Mouse (Mus musculus) intestine, embryonic 14.5 days (tissue): ENCODE results near the gene Ccdc121. TPM values are rescaled to one million over a fixed set of nuclear protein-coding genes. Genes with fewer than 3 reads are reported as not detected.

Source experiments
- ATAC-seq: fragments of 200-750 bp; cut with Nextera tagmentation; replicated peaks from 2 replicates; pipeline ENCODE4 v1.8.0; 2017; ENCODE audit warnings: low read depth, moderate number of reproducible peaks, moderate TSS enrichment, moderate library complexity; ENCODE audit not compliant: low FRiP score, low TSS enrichment
- DNase-seq: peaks from one replicate; pipeline ENCODE4 v3.0.0-alpha.2; 2018; ENCODE audit warnings: low spot score
- H3K27ac ChIP-seq: fragments of 300-500 bp; sonication (generic); 2 replicates; pipeline ENCODE4 v1.5.1; 2014; ENCODE audit warnings: low read depth, mild to moderate bottlenecking, control low read depth
- H3K27me3 ChIP-seq: fragments of 300-500 bp; sonication (generic); replicated peaks from 2 replicates; pipeline ENCODE4 v1.6.1; 2014; ENCODE audit warnings: low read length, control low read depth; ENCODE audit not compliant: control insufficient read depth, insufficient read depth
- H3K36me3 ChIP-seq: fragments of 300-500 bp; sonication (generic); 2 replicates; pipeline ENCODE4 v1.6.1; 2014; ENCODE audit warnings: low read length, control low read depth; ENCODE audit not compliant: control insufficient read depth, insufficient read depth
- H3K4me1 ChIP-seq: fragments of 300-500 bp; sonication (generic); replicated peaks from 2 replicates; pipeline ENCODE4 v1.6.1; 2014; ENCODE audit warnings: low read length, control low read depth, mixed read lengths; ENCODE audit not compliant: control insufficient read depth, insufficient read depth
- H3K4me2 ChIP-seq: fragments of 300-500 bp; sonication (generic); 2 replicates; pipeline ENCODE4 v1.6.1; 2014; ENCODE audit warnings: low read length
- H3K4me3 ChIP-seq: fragments of 300-500 bp; sonication (generic); 2 replicates; pipeline ENCODE4 v1.5.1; 2014; ENCODE audit warnings: low read depth, low read length, control low read depth, mixed read lengths
- H3K9ac ChIP-seq: fragments of 300-500 bp; sonication (generic); 2 replicates; pipeline ENCODE4 v1.6.1; 2014; ENCODE audit warnings: mild to moderate bottlenecking, low read length
- H3K9me3 ChIP-seq: fragments of 300-500 bp; sonication (generic); 2 replicates; pipeline ENCODE4 v1.6.1; 2016; ENCODE audit warnings: low read length, control low read depth; ENCODE audit not compliant: control insufficient read depth
- WGBS: fragments of 180-500 bp; shearing (Covaris S2); extraction: QIAGEN DNeasy Blood & Tissue Kit; methylation state at CpG from one replicate; pipeline ENCODE4 v1.1.7; 2014; 5-methylcytosine and 5-hydroxymethylcytosine counted together
- polyA plus RNA-seq: library from polyadenylated mRNA; unstranded; fragments of >200 nt; fragmentation: Nextera tagmentation; extraction: Ambion mirVana; gene quantifications from 2 replicates; pipeline ENCODE4 v1.2.1, GENCODE M21; 2014

The Ccdc121 gene
- polyA plus RNA-seq, 1 experiment from 2014 or later: not detected

GRCm38 (mm10) chr1:181543711-181544383 lies 32.6 kb upstream of the Ccdc121 start:
- peaks cover 12% of the 10 kb centered on the region for H3K4me1 ChIP-seq
- no peak overlapping the region for H3K27ac ChIP-seq
- WGBS: 70% methylated on average over 5 of the region's 5 CpGs
- ATAC-seq (no peak), DNase-seq (no peak)
- H3K9me3 ChIP-seq: no peaks in the 10 kb centered on the region
- H3K4me3 ChIP-seq: no peak overlapping the region
- no peak overlapping the region for H3K9ac ChIP-seq
- H3K27me3 ChIP-seq: no peaks in the 10 kb centered on the region
- no peak overlapping the region for H3K4me2 ChIP-seq
- no peaks in the 10 kb centered on the region for H3K36me3 ChIP-seq

- H3K27me3 ChIP-seq: no peaks in the 10 kb centered on the region
- H3K4me1 ChIP-seq: peaks cover 23% of the 10 kb centered on the region
- H3K4me3 ChIP-seq: no peak overlapping the region
- H3K4me2 ChIP-seq: no peak overlapping the region
- H3K9ac ChIP-seq: no peak overlapping the region
- no peaks in the 10 kb centered on the region for H3K36me3 ChIP-seq
- H3K27ac ChIP-seq: no peak overlapping the region
- WGBS: 59% methylated on average over 22 of the region's 22 CpGs
- H3K9me3 ChIP-seq: no peaks in the 10 kb centered on the region
- DNase-seq (no peak), ATAC-seq (no peak; the same call in 1 of the 2 replicates)
Observed at GRCm38 (mm10) chr1:181539846-181540769, 28.9 kb upstream of the Ccdc121 start.

- no peak for DNase-seq
- H3K4me1 ChIP-seq: peaks cover 32% of the 10 kb centered on the region
- no peaks in the 10 kb centered on the region for H3K36me3 ChIP-seq
- ATAC-seq: no peak
- H3K4me3 ChIP-seq: no peak overlapping the region
- no peak overlapping the region for H3K4me2 ChIP-seq
- no peaks in the 10 kb centered on the region for H3K9me3 ChIP-seq
- WGBS: 90% methylated on average over 9 of the region's 9 CpGs
- no peak overlapping the region for H3K27ac ChIP-seq
- no peak overlapping the region for H3K9ac ChIP-seq
- H3K27me3 ChIP-seq: no peaks in the 10 kb centered on the region
Observed at GRCm38 (mm10) chr1:181537627-181538525, 26.6 kb upstream of the Ccdc121 start.

GRCm38 (mm10) chr1:181535165-181535873 lies 24.1 kb upstream of the Ccdc121 start:
- Histone ChIP-seq H3K4me1 (peaks cover 26% of the 10 kb centered on the region), H3K4me2 (peak overlapping the region; percentile 4; the same call in 1 of the 2 replicates), H3K27ac (peak overlapping the region; percentile 72)

GRCm38 (mm10) chr1:181529368-181529767 lies 18.1 kb upstream of the Ccdc121 start:
- ATAC-seq (no peak), DNase-seq (no peak)
- Histone ChIP-seq H3K4me3 (no peak overlapping the region), H3K36me3 (no peaks in the 10 kb centered on the region), H3K27ac (no peak overlapping the region), H3K4me1 (0 out of 2 replicates have a peak, but pooled peaks cover 1% of the 10 kb centered on the region), H3K9ac (no peak overlapping the region), H3K27me3 (no peaks in the 10 kb centered on the region), H3K9me3 (no peaks in the 10 kb centered on the region), H3K4me2 (no peak overlapping the region)
- WGBS: 73% methylated on average over 4 of the region's 4 CpGs

More at GRCm38 (mm10) chr1:181535165-181535873, 24.1 kb upstream of the Ccdc121 start:
- peak; percentile 73 for ATAC-seq
- no peak for DNase-seq
- no peaks in the 10 kb centered on the region for H3K27me3 ChIP-seq
- no peak overlapping the region for H3K9ac ChIP-seq
- 26% methylated on average over 10 of the region's 10 CpGs for WGBS
- H3K4me3 ChIP-seq: no peak overlapping the region
- no peaks in the 10 kb centered on the region for H3K36me3 ChIP-seq
- H3K9me3 ChIP-seq: no peaks in the 10 kb centered on the region

GRCm38 (mm10) chr1:181525996-181526395 lies 14.7 kb upstream of the Ccdc121 start:
- H3K27me3 ChIP-seq: no peaks in the 10 kb centered on the region
- no peaks in the 10 kb centered on the region for H3K9me3 ChIP-seq
- DNase-seq (no peak), ATAC-seq (no peak)
- 46% methylated on average over 5 of the region's 5 CpGs for WGBS
- no peak overlapping the region for H3K4me3 ChIP-seq
- no peaks in the 10 kb centered on the region for H3K36me3 ChIP-seq
- no peak overlapping the region for H3K27ac ChIP-seq
- H3K9ac ChIP-seq: no peak overlapping the region
- no peaks in the 10 kb centered on the region for H3K4me1 ChIP-seq
- no peak overlapping the region for H3K4me2 ChIP-seq

- Histone ChIP-seq H3K9me3 (no peaks in the 10 kb centered on the region), H3K4me3 (no peak overlapping the region), H3K36me3 (no peaks in the 10 kb centered on the region), H3K4me2 (no peak overlapping the region), H3K4me1 (no peaks in the 10 kb centered on the region), H3K27me3 (no peaks in the 10 kb centered on the region), H3K9ac (no peak overlapping the region), H3K27ac (no peak overlapping the region)
- WGBS: 84% methylated on average over 5 of the region's 5 CpGs
- no peak for DNase-seq
- no peak for ATAC-seq
Observed at GRCm38 (mm10) chr1:181523831-181524230, 12.6 kb upstream of the Ccdc121 start.
